Comparison of ENCODE assay signal across 8 mouse cellular contexts in the genomic region with DNA sequence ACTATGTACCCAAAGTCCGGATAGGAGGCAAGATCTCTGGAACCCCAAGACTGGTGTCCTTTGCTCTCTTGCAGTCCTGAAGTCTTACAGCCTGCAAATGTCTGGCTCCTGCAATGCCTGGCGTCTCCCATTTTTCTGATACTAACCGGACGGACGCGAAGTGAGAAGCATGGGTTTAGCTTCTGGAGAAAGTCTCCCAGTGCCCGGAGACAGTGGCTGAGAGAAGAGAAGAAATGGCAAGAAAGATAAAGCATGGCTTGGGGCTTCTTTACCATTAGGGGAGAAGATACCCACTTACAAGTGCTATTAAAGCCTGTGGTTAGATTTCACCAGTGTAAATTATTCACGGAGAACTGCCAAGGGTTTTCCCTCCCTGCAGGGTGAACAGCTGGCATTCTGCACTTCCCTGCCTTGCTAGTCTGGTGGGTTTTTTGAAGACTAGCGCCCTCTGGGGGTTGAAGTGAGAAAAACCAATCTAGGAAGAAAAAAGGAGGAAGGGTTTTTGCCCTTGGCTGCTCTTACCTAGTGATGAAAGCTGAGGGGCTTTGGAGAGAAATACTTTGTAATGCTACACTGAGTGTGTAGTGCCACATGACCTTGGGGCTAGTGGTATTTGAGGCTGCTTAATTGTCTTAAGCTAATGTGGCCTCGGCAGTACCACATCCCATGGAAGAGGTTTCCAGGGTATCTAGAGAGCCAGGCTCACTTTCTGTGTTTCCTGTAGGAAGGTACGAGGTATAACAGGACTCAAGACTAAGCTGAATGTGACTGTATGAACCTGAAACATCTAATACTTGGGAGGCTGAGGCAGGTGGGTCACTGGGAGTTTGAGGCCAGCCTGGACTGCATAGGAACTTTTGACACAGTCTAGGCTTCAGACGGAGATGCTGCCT. TPM values are rescaled to one million over a fixed set of nuclear protein-coding genes. Genes with fewer than 3 reads are reported as not detected.
DNase-seq lines count a peak whose midpoint lies in the region; ATAC-seq and TF ChIP-seq lines count a peak whose summit lies in the region.

No protein-coding gene starts in this region.

- H3K4me2 ChIP-seq in embryonic facial prominence, embryonic 15.5 days (replicated peaks), result peak overlapping the region; percentile 37; the same call in 1 of the 2 replicates
- H3K4me2 ChIP-seq in heart, embryonic 13.5 days, result peak overlapping the region; percentile 54
- peak overlapping the region; percentile 44 for H3K4me2 ChIP-seq in kidney, postnatal 0 days (ENCODE audit: low read length)
- peak overlapping the region; percentile 42 for H3K4me2 ChIP-seq in stomach, embryonic 15.5 days

- H3K27ac ChIP-seq in embryonic facial prominence, embryonic 15.5 days (replicated peaks), result no peak overlapping the region
- no peak overlapping the region for H3K27ac ChIP-seq in heart, embryonic 13.5 days (replicated peaks)
- H3K27ac ChIP-seq in kidney, postnatal 0 days, result no peak overlapping the region
- H3K27ac ChIP-seq in liver, adult 2 months (replicated peaks; ENCODE audit: insufficient read depth, low read depth, low read length), result no peak overlapping the region
- H3K27ac ChIP-seq in stomach, embryonic 15.5 days, result no peak overlapping the region

- no peak for TF ChIP-seq POLR2A in liver, adult 2 months (IDR thresholded peaks at IDR 0.05; ENCODE audit: extremely low read depth, insufficient read depth, low read length)

- H3K4me1 ChIP-seq in embryonic facial prominence, embryonic 15.5 days, result peaks cover 10% of the 10 kb centered on the region
- peaks cover 3% of the 10 kb centered on the region; the same call in 1 of the 2 replicates for H3K4me1 ChIP-seq in heart, embryonic 13.5 days
- H3K4me1 ChIP-seq in kidney, postnatal 0 days (replicated peaks; ENCODE audit: insufficient read depth, low read length), result no peaks in the 10 kb centered on the region; the same call in 1 of the 2 replicates
- no peaks in the 10 kb centered on the region for H3K4me1 ChIP-seq in liver, adult 2 months (ENCODE audit: control insufficient read depth, insufficient read depth, low read length)
- H3K4me1 ChIP-seq in stomach, embryonic 15.5 days, result peaks cover 12% of the 10 kb centered on the region; the same call in 1 of the 2 replicates

- no peak for ATAC-seq in embryonic facial prominence, embryonic 15.5 days (ENCODE audit: insufficient number of reproducible peaks, low FRiP score, low TSS enrichment, low read depth)
- ATAC-seq in heart, embryonic 13.5 days (ENCODE audit: extremely low read depth, insufficient number of reproducible peaks, low FRiP score, low TSS enrichment), result no peak
- ATAC-seq in kidney, postnatal 0 days (replicated peaks; ENCODE audit: low FRiP score, low read depth), result peak; percentile 74
- peak; percentile 58; the same call in 1 of the 2 replicates for ATAC-seq in stomach, embryonic 15.5 days (ENCODE audit: insufficient read depth, low FRiP score, low read depth)

- no peaks in the 10 kb centered on the region for H3K36me3 ChIP-seq in embryonic facial prominence, embryonic 15.5 days
- H3K36me3 ChIP-seq in heart, embryonic 13.5 days, result no peaks in the 10 kb centered on the region
- H3K36me3 ChIP-seq in kidney, postnatal 0 days (ENCODE audit: insufficient read depth, low read length), result no peaks in the 10 kb centered on the region
- no peaks in the 10 kb centered on the region for H3K36me3 ChIP-seq in liver, adult 2 months (ENCODE audit: control insufficient read depth, insufficient read depth, low read length)
- no peaks in the 10 kb centered on the region for H3K36me3 ChIP-seq in stomach, embryonic 15.5 days

- H3K9me3 ChIP-seq in embryonic facial prominence, embryonic 15.5 days (replicated peaks), result no peaks in the 10 kb centered on the region
- no peaks in the 10 kb centered on the region for H3K9me3 ChIP-seq in heart, embryonic 13.5 days
- no peaks in the 10 kb centered on the region for H3K9me3 ChIP-seq in kidney, postnatal 0 days (replicated peaks; ENCODE audit: low read length)
- H3K9me3 ChIP-seq in stomach, embryonic 15.5 days, result no peaks in the 10 kb centered on the region

- 0 out of 2 replicates have a peak overlapping the region, but pooled peaks have one; percentile 7 for H3K4me3 ChIP-seq in embryonic facial prominence, embryonic 15.5 days (replicated peaks)
- no peak overlapping the region for H3K4me3 ChIP-seq in heart, embryonic 13.5 days
- no peak overlapping the region for H3K4me3 ChIP-seq in kidney, postnatal 0 days (replicated peaks; ENCODE audit: low read depth, low read length)
- H3K4me3 ChIP-seq in liver, adult 2 months (ENCODE audit: insufficient read depth, low read depth, low read length), result no peak overlapping the region
- H3K4me3 ChIP-seq in stomach, embryonic 15.5 days (replicated peaks), result no peak overlapping the region

- DNase-seq in B cell, adult 2 months, result peak; percentile 72 to 79
- DNase-seq in brain, adult 2 months (ENCODE audit: low read depth, low spot score), result peak; percentile 92
- peak; percentile 93 for DNase-seq in kidney, postnatal 0 days (ENCODE audit: low spot score)
- DNase-seq in liver, adult 2 months (ENCODE audit: extremely low read depth, low read depth, low spot score), result peak; percentile 51
- peak; percentile 68 for DNase-seq in naive thymus-derived CD4-positive, alpha-beta T cell, adult 2 months (ENCODE audit: low read depth)

- peak; percentile 89 for TF ChIP-seq CTCF in kidney, postnatal 0 days (IDR thresholded peaks at IDR 0.05; ENCODE audit: low read depth)
- TF ChIP-seq CTCF in liver, adult 2 months (IDR thresholded peaks at IDR 0.05; ENCODE audit: low read depth, low read length), result peak; percentile 54

- no peak overlapping the region for H3K9ac ChIP-seq in embryonic facial prominence, embryonic 15.5 days
- 0 out of 2 replicates have a peak overlapping the region, but pooled peaks have one; percentile 38 for H3K9ac ChIP-seq in heart, embryonic 13.5 days
- H3K9ac ChIP-seq in kidney, postnatal 0 days (ENCODE audit: low read depth, low read length), result no peak overlapping the region
- H3K9ac ChIP-seq in liver, adult 2 months (ENCODE audit: low read depth, low read length), result no peak overlapping the region
- H3K9ac ChIP-seq in stomach, embryonic 15.5 days, result no peak overlapping the region

- no peaks in the 10 kb centered on the region; the same call in 1 of the 2 replicates for H3K27me3 ChIP-seq in embryonic facial prominence, embryonic 15.5 days
- H3K27me3 ChIP-seq in heart, embryonic 13.5 days (replicated peaks), result peaks cover 20% of the 10 kb centered on the region
- H3K27me3 ChIP-seq in kidney, postnatal 0 days (ENCODE audit: insufficient read depth, low read length), result no peaks in the 10 kb centered on the region
- no peaks in the 10 kb centered on the region for H3K27me3 ChIP-seq in liver, adult 2 months (ENCODE audit: control insufficient read depth, insufficient read depth, low read length)
- no peaks in the 10 kb centered on the region for H3K27me3 ChIP-seq in stomach, embryonic 15.5 days (replicated peaks)

- 32% methylated on average over 12 of the region's 12 CpGs for WGBS in embryonic facial prominence, embryonic 15.5 days
- 35% methylated on average over 12 of the region's 12 CpGs for WGBS in heart, embryonic 13.5 days
- WGBS in kidney, postnatal 0 days, result 30% methylated on average over 12 of the region's 12 CpGs
- 45% methylated on average over 12 of the region's 12 CpGs for WGBS in liver, adult 2 months
- WGBS in stomach, embryonic 15.5 days, result 38% methylated on average over 12 of the region's 12 CpGs

- H3K79me2 ChIP-seq in liver, adult 2 months (ENCODE audit: control insufficient read depth, insufficient read depth, low read length), result no peaks in the 10 kb centered on the region

RNA-seq across cellular contexts. Expression of a gene that starts 40.3 kb away (rescaled TPM):
- 0.04 TPM in 2 replicates for polyA plus RNA-seq in embryonic facial prominence, embryonic 15.5 days (2015; fragmentation: Nextera tagmentation; extraction: Ambion mirVana)
- polyA plus RNA-seq in heart, embryonic 13.5 days (2015; fragmentation: Nextera tagmentation; extraction: Ambion mirVana), result 0.13 TPM in 1 of 2 replicates, not detected in the other
- 0.96 and 1.4 TPM in 2 replicates for polyA plus RNA-seq in kidney, postnatal 0 days (2015; fragmentation: Nextera tagmentation; extraction: Ambion mirVana)
- total RNA-seq in liver, adult 2 months (2014; rRNA removed), result 6.2 and 11.7 TPM in 2 replicates
- 2.0 and 7.2 TPM in 2 replicates for polyA plus RNA-seq in liver, adult 2 months (2012; rRNA removed)
- 0.05 and 0.10 TPM in 2 replicates for polyA plus RNA-seq in stomach, embryonic 15.5 days (2015; fragmentation: Nextera tagmentation; extraction: Ambion mirVana)

Comparison
In these comparisons a context has a peak if more than half of its experiments do, and no peak if none do; other contexts are left out.
1. ATAC-seq: peak in kidney, postnatal 0 days (single experiment) and stomach, embryonic 15.5 days (single experiment); none in embryonic facial prominence, embryonic 15.5 days (single experiment) and heart, embryonic 13.5 days (single experiment).
2. Peak in every context shown above with its lines, with median percentiles within 50 percentile points of each other: DNase-seq and H3K4me2 ChIP-seq.